Mouse (Mus musculus) intestine, embryonic 16.5 days (tissue): ENCODE data around the gene Abcc1. TPM values are rescaled to one million over a fixed set of nuclear protein-coding genes. Genes with fewer than 3 reads are reported as not detected.
A peak's percentile ranks its signal among the peaks of the same experiment; 100 is the strongest.

Experiments
- ATAC-seq: fragments of 200-750 bp; cut with Nextera tagmentation; 2 replicates; pipeline ENCODE4 v1.8.0; 2017; ENCODE audit warnings: moderate TSS enrichment, moderate library complexity
- H3K27ac ChIP-seq: fragments of 300-500 bp; sonication (generic); 2 replicates; pipeline ENCODE4 v1.5.1; 2014; ENCODE audit warnings: mild to moderate bottlenecking, low read length
- H3K27me3 ChIP-seq: fragments of 300-500 bp; sonication (generic); replicated peaks from 2 replicates; pipeline ENCODE4 v1.6.1; 2014; ENCODE audit warnings: low read length, control low read depth, mixed read lengths; ENCODE audit not compliant: control insufficient read depth, insufficient read depth
- H3K36me3 ChIP-seq: fragments of 300-500 bp; sonication (generic); 2 replicates; pipeline ENCODE4 v1.6.1; 2014; ENCODE audit warnings: low read length, control low read depth; ENCODE audit not compliant: control insufficient read depth, insufficient read depth
- H3K4me1 ChIP-seq: fragments of 300-500 bp; sonication (generic); 2 replicates; pipeline ENCODE4 v1.6.1; 2014; ENCODE audit warnings: low read length, control low read depth, mixed read lengths; ENCODE audit not compliant: control insufficient read depth, insufficient read depth
- H3K4me2 ChIP-seq: fragments of 300-500 bp; sonication (generic); 2 replicates; pipeline ENCODE4 v1.6.1; 2014; ENCODE audit warnings: low read depth, low read length, control low read depth
- H3K4me3 ChIP-seq: fragments of 300-500 bp; sonication (generic); 2 replicates; pipeline ENCODE4 v1.5.1; 2014; ENCODE audit warnings: mild to moderate bottlenecking, low read length
- H3K9ac ChIP-seq: fragments of 300-500 bp; sonication (generic); 2 replicates; pipeline ENCODE4 v1.6.1; 2014; ENCODE audit warnings: low read depth, low read length
- H3K9me3 ChIP-seq: fragments of 300-500 bp; sonication (generic); 2 replicates; pipeline ENCODE4 v1.6.1; 2016; ENCODE audit warnings: low read length, control low read depth; ENCODE audit not compliant: control insufficient read depth
- WGBS: fragments of 180-500 bp; shearing (Covaris S2); extraction: QIAGEN DNeasy Blood & Tissue Kit; methylation state at CpG from one replicate; pipeline ENCODE4 v1.1.7; 2014; 5-methylcytosine and 5-hydroxymethylcytosine counted together
- polyA plus RNA-seq: library from polyadenylated mRNA; unstranded; fragments of >200 nt; fragmentation: Nextera tagmentation; extraction: Ambion mirVana; gene quantifications from 2 replicates; pipeline ENCODE4 v1.2.1, GENCODE M21; 2015

Gene Abcc1
- polyA plus RNA-seq, 1 experiment from 2014 or later, result 7.1 TPM

DNA sequence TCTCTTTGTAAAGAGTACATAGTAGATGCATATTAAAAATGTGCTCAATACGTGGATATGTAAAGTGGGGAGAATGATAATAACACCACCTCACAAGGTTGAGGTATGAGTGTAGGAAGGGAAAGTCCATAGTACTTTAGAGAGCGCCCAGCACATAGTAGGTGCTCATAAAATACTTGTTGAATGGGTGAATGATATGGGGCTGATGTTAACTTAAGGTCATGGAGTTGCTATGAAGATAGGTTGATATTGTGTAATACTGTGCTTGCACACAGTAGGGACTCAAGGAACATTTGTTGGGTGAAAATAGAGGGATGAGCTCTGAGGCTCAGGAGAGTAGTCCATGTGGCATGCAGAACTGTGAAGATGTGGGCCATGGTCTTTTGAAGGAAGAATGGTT, 42.1 kb downstream of the Abcc1 start:
- H3K36me3 ChIP-seq, result 0 out of 2 replicates have a peak, but pooled peaks cover 3% of the 10 kb centered on the region
- no peak for ATAC-seq
- no peaks in the 10 kb centered on the region for H3K27me3 ChIP-seq
- H3K4me2 ChIP-seq, result no peak overlapping the region
- no peaks in the 10 kb centered on the region for H3K4me1 ChIP-seq
- WGBS, result 94% methylated on average over 2 of the region's 2 CpGs
- no peak overlapping the region for H3K4me3 ChIP-seq
- H3K9ac ChIP-seq, result no peak overlapping the region
- no peak overlapping the region for H3K27ac ChIP-seq
- no peaks in the 10 kb centered on the region for H3K9me3 ChIP-seq

DNA sequence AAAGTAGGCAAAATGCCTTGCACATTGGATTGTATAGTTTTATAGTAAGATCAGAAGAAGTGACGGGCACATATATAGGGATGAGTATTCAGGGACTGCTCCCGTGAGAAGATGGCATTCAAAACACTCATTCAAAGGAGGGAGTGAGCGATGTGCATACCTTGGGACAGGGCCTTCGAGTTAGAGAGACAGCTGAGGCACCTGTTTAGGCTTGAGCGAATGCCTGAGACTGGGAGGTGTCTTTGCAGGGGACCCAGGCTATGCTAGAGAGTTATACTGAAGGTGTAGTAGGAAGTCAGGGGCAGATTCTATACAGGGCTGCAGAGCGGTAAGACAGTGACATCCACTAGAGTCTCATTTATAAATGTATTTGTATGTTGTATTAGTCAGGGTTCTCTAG, 44.3 kb downstream of the Abcc1 start:
- Histone ChIP-seq H3K4me2 (no peak overlapping the region), H3K27ac (no peak overlapping the region), H3K36me3 (0 out of 2 replicates have a peak, but pooled peaks cover 3% of the 10 kb centered on the region), H3K9ac (no peak overlapping the region), H3K9me3 (no peaks in the 10 kb centered on the region), H3K4me3 (no peak overlapping the region), H3K4me1 (no peaks in the 10 kb centered on the region), H3K27me3 (no peaks in the 10 kb centered on the region)
- no peak for ATAC-seq
- 94% methylated on average over 6 of the region's 6 CpGs for WGBS

DNA sequence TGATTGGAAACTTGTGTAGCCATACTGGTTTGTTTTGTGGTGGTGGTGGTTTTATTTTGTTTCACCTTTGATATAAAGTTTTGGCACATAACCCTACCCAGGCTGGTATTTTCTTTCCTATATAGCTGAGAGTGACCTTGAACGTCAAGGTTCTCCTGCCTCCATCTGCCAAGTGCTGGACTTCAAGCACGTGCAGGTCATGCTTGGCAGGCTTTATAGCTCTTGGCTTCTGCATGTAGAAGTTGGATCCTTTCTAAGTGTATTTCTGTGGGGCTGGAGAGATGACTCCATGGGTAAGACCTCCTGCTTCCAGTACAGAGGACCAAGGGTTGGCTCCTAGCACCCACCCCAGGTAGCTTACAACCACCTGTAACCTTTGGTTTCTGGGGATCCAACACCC, 47.8 kb downstream of the Abcc1 start:
- Histone ChIP-seq H3K4me3 (no peak overlapping the region), H3K36me3 (0 out of 2 replicates have a peak, but pooled peaks cover 3% of the 10 kb centered on the region), H3K4me2 (no peak overlapping the region), H3K9me3 (no peaks in the 10 kb centered on the region), H3K9ac (no peak overlapping the region), H3K27ac (no peak overlapping the region), H3K27me3 (no peaks in the 10 kb centered on the region), H3K4me1 (no peaks in the 10 kb centered on the region)
- ATAC-seq, result no peak
- WGBS, result 78% methylated on average over 2 of the region's 2 CpGs

DNA sequence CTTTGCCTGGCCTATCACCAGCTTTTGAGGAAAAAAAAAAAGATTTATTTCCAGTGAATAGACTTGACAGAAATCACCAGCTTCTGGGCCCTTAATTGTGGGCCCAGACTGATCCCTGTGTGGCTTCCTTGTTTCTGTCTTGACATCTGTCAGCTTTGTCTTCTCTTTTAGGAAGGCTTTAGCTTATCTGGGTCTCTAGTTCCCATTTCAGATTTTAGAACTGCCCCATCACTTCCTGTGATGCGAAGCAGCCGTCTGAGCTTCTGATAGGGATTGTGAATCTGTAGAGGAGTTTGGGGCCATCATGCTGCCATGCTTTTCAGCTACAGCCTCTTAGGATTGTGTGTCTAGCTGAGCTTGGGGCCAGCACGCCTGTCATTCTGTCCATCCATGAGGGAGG, 48.4 kb downstream of the Abcc1 start:
- Histone ChIP-seq H3K4me2 (no peak overlapping the region), H3K27me3 (no peaks in the 10 kb centered on the region), H3K4me1 (no peaks in the 10 kb centered on the region), H3K9ac (no peak overlapping the region), H3K36me3 (0 out of 2 replicates have a peak, but pooled peaks cover 3% of the 10 kb centered on the region), H3K27ac (no peak overlapping the region), H3K9me3 (no peaks in the 10 kb centered on the region), H3K4me3 (no peak overlapping the region)
- no peak for ATAC-seq
- 83% methylated on average over 3 of the region's 3 CpGs for WGBS

DNA sequence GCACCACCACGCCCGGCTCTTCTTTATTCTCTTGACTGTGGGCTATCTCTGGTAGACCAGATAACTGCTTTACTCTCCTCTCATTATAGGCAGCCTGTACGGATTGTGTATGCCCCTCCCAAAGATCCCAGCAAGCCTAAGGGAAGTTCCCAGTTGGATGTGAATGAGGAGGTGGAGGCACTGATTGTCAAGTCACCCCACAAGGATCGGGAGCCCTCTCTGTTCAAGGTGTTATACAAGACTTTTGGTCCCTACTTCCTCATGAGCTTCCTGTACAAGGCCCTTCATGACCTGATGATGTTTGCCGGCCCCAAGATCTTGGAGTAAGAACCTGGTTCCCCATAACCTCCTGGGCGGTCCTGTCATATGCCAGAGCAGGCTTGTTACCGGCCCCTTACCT, 49.3 kb downstream of the Abcc1 start:
- 0 out of 2 replicates have a peak, but pooled peaks cover 3% of the 10 kb centered on the region for H3K36me3 ChIP-seq
- H3K4me1 ChIP-seq, result no peaks in the 10 kb centered on the region
- H3K4me3 ChIP-seq, result no peak overlapping the region
- no peak for ATAC-seq
- no peak overlapping the region for H3K4me2 ChIP-seq
- no peak overlapping the region for H3K27ac ChIP-seq
- no peaks in the 10 kb centered on the region for H3K9me3 ChIP-seq
- H3K27me3 ChIP-seq, result no peaks in the 10 kb centered on the region
- H3K9ac ChIP-seq, result no peak overlapping the region
- WGBS, result 92% methylated on average over 7 of the region's 7 CpGs

DNA sequence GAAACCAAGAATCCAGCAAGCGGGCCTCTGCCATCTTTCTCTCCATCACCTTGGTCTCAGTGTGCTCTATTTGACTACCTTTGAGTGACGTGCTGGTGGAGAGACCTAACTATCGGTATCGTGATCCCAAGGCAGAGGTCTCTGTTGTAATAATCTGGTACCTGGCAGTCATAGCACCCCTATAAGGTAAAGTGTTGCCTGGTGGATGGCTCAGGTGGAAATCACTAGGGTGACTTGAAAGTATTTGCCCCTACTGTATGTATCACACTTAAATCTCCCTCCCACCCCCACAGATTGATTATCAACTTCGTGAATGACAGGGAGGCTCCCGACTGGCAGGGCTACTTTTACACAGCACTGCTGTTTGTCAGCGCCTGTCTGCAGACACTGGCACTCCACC, 49.8 kb downstream of the Abcc1 start:
- no peak overlapping the region for H3K27ac ChIP-seq
- no peak for ATAC-seq
- no peak overlapping the region for H3K4me2 ChIP-seq
- H3K27me3 ChIP-seq, result no peaks in the 10 kb centered on the region
- no peak overlapping the region for H3K9ac ChIP-seq
- no peaks in the 10 kb centered on the region for H3K4me1 ChIP-seq
- no peaks in the 10 kb centered on the region for H3K9me3 ChIP-seq
- 88% methylated on average over 7 of the region's 7 CpGs for WGBS
- H3K36me3 ChIP-seq, result 0 out of 2 replicates have a peak, but pooled peaks cover 3% of the 10 kb centered on the region
- no peak overlapping the region for H3K4me3 ChIP-seq

DNA sequence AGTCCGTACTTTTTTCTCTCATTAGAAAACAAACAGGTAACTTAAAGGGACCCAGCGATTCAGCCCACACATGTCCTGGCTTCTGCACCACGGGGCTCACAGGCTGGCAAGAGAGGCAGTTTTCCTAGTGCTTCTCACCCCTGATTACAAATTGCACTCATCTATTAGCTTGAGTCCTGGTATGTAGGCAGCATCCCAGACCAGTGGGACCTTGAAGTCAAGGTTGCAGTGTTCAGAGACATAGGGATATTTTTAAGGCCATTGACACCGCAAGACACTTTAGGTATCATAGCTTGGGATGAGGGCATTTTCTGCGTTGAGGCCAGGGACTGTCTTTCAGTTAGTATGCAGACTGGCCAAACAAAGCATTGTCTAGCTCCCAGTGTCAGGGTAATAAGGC, 51.2 kb downstream of the Abcc1 start:
- ATAC-seq, result no peak

DNA sequence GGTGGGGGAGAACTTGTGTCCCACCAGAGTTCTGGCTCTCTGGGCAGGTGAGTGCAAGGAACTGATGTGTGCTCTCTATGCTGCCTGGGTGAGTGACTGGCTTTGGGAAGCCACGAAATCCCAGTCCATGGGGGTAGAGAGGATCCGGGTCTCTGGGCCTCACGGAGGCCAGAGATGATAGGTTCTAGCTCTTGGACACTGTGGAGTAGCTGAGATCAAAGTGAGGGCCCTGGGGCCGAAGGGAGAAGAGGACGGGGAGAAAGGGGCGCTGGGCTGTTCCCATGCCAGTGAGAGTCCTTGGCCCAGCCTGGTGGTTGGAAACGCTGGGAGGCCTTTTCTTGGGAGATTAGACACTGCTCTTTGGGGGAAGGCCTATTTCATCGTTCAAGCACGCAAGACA, 53.8 kb downstream of the Abcc1 start:
- Histone ChIP-seq H3K4me2 (no peak overlapping the region), H3K9ac (no peak overlapping the region), H3K4me1 (no peaks in the 10 kb centered on the region), H3K27me3 (no peaks in the 10 kb centered on the region), H3K36me3 (peaks cover 3% of the 10 kb centered on the region; the same call in 1 of the 2 replicates), H3K4me3 (no peak overlapping the region), H3K9me3 (no peaks in the 10 kb centered on the region), H3K27ac (no peak overlapping the region)
- WGBS, result 90% methylated on average over 9 of the region's 9 CpGs
- no peak for ATAC-seq

More for the DNA sequence above, 51.2 kb downstream of the Abcc1 start:
- H3K9ac ChIP-seq, result no peak overlapping the region
- no peak overlapping the region for H3K27ac ChIP-seq
- no peaks in the 10 kb centered on the region for H3K27me3 ChIP-seq
- no peak overlapping the region for H3K4me3 ChIP-seq
- peaks cover 3% of the 10 kb centered on the region; the same call in 1 of the 2 replicates for H3K36me3 ChIP-seq
- no peak overlapping the region for H3K4me2 ChIP-seq
- no peaks in the 10 kb centered on the region for H3K9me3 ChIP-seq
- 93% methylated on average over 5 of the region's 5 CpGs for WGBS
- H3K4me1 ChIP-seq, result no peaks in the 10 kb centered on the region

DNA sequence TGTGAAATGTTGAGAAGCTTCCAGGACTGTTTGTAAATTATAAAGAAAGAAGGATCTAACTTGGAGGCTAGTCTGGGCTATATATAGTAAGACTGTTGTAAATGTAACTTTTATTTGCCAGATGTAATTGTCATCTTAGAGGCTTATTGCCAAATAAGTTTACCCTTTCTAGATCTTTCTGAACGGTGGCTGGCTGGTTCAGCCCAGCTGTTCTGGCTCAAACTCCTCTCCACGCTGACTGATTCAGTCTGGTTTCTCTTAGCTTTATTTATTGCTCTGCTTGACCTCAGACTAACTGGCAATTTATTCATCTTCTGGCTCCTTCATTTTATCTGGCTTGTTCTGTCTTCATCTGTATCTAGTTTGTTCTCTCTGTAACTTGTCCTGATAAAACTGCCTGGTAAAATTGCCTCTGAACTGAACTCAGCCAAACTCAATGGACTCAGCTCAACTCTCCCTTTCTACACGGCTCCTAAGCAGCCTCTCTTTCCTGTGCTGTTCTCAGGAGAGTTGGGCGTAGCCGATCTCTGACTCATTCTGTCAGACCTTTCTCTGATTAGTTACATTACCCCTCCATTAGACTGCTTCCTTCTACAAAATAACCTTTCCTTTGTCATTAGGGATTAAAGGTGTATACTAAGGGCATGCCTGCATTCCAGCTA, 55.7 kb downstream of the Abcc1 start:
- ATAC-seq, result peak; percentile 66
- H3K27ac ChIP-seq, result 0 out of 2 replicates have a peak overlapping the region, but pooled peaks have one; percentile 41
- no peaks in the 10 kb centered on the region for H3K9me3 ChIP-seq
- 50% methylated on average over 5 of the region's 5 CpGs for WGBS
- no peaks in the 10 kb centered on the region for H3K27me3 ChIP-seq
- H3K4me2 ChIP-seq, result no peak overlapping the region
- H3K4me3 ChIP-seq, result no peak overlapping the region
- peaks cover 4% of the 10 kb centered on the region for H3K36me3 ChIP-seq
- H3K9ac ChIP-seq, result no peak overlapping the region
- H3K4me1 ChIP-seq, result no peaks in the 10 kb centered on the region
